Mouse (Mus musculus) embryonic facial prominence, embryonic 14.5 days (tissue): ENCODE data around the gene Sgms1. TPM values are rescaled to one million over a fixed set of nuclear protein-coding genes. Genes with fewer than 3 reads are reported as not detected.
A peak's percentile ranks its signal among the peaks of the same experiment; 100 is the strongest.

Source experiments
- ATAC-seq: fragments of 200-750 bp; cut with Nextera tagmentation; 2 replicates; pipeline ENCODE4 v1.8.0; 2017; ENCODE audit warnings: low read depth, moderate number of reproducible peaks, moderate TSS enrichment
- DNase-seq: peaks from one replicate; pipeline ENCODE4 v3.0.0-alpha.2; 2015; ENCODE audit warnings: low spot score
- H3K27ac ChIP-seq: fragments of 300-500 bp; sonication (generic); replicated peaks from 2 replicates; pipeline ENCODE4 v1.5.1; 2014; ENCODE audit warnings: low read depth, mild to moderate bottlenecking, low read length, moderate library complexity
- H3K27me3 ChIP-seq: fragments of 300-500 bp; sonication (generic); replicated peaks from 2 replicates; pipeline ENCODE4 v1.6.1; 2014; ENCODE audit warnings: low read length; ENCODE audit not compliant: control insufficient read depth, insufficient read depth
- H3K36me3 ChIP-seq: fragments of 300-500 bp; sonication (generic); 2 replicates; pipeline ENCODE4 v1.6.1; 2014; ENCODE audit warnings: low read length, mixed read lengths; ENCODE audit not compliant: control insufficient read depth, insufficient read depth
- H3K4me1 ChIP-seq: fragments of 300-500 bp; sonication (generic); 2 replicates; pipeline ENCODE4 v1.6.1; 2014; ENCODE audit warnings: antibody characterized with exemption, low read length; ENCODE audit not compliant: control insufficient read depth, insufficient read depth
- H3K4me2 ChIP-seq: fragments of 300-500 bp; sonication (generic); 2 replicates; pipeline ENCODE4 v1.6.1; 2014; ENCODE audit warnings: low read depth, mild to moderate bottlenecking, low read length, moderate library complexity, mixed read lengths
- H3K4me3 ChIP-seq: fragments of 300-500 bp; sonication (generic); 2 replicates; pipeline ENCODE4 v1.5.1; 2014; ENCODE audit warnings: low read depth, mild to moderate bottlenecking, low read length
- H3K9ac ChIP-seq: fragments of 300-500 bp; sonication (generic); 2 replicates; pipeline ENCODE4 v1.6.1; 2014; ENCODE audit warnings: low read depth, mild to moderate bottlenecking, low read length, moderate library complexity, mixed read lengths
- H3K9me3 ChIP-seq: fragments of 300-500 bp; sonication (generic); 2 replicates; pipeline ENCODE4 v1.6.1; 2016; ENCODE audit warnings: low read length; ENCODE audit not compliant: control insufficient read depth
- WGBS: fragments of 180-500 bp; shearing (Covaris S2); extraction: QIAGEN DNeasy Blood & Tissue Kit; methylation state at CpG from one replicate; pipeline ENCODE4 v1.1.7; 2014; 5-methylcytosine and 5-hydroxymethylcytosine counted together
- polyA plus RNA-seq: library from polyadenylated mRNA; unstranded; fragments of >200 nt; fragmentation: Nextera tagmentation; extraction: Ambion mirVana; gene quantifications from 2 replicates; pipeline ENCODE4 v1.2.1, GENCODE M21; 2014

The Sgms1 gene
- polyA plus RNA-seq, 1 experiment from 2014 or later: 29.7 TPM

DNA sequence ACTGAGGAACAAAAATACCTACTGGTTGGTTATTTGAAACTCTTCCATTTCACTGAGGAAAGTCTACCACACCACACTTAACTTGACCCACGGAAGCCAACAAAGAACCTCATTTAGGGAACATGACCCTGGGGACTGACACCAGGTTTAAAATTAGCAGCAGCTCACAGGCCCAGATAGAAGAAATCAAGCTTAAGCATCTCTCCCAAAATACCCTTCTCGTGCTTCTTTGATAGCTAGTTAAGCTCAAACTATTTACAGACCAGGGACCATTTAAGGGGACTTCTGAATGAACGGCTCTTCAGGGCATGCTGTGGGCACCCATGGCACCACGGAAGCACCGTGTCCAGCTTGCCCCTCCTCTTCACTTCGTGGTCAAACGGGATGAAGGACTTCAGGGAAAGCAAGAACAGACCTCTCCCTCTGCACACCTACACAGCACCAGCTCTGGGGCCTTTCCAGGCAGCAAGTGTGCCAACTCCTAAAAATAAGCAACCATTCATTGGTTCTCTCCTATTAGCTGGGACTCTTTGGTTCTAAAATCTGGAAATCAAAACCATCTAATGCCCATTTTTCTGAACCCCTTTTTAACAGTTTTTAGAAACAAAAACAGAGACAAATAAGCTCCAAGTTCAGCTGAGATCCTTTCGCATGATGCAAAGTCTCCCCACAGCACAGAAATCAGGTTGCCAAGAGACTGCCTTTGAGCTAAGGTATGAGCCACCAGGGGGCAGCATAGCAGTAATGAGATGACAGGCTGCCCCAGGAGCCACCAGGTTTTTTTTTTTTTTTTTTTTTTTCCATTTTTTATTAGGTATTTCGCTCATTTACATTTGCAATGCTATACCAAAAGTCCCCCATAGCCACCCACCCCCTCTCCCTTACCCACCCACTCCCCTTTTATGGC lies 219.6 kb downstream of the Sgms1 start:
- Histone ChIP-seq H3K9me3 (no peaks in the 10 kb centered on the region), H3K4me2 (no peak overlapping the region), H3K27me3 (no peaks in the 10 kb centered on the region), H3K9ac (no peak overlapping the region), H3K4me3 (no peak overlapping the region), H3K36me3 (no peaks in the 10 kb centered on the region), H3K27ac (no peak overlapping the region; the same call in 1 of the 2 replicates), H3K4me1 (no peaks in the 10 kb centered on the region)
- DNase-seq (peak; percentile 84), ATAC-seq (no peak)
- 58% methylated on average over 8 of the region's 9 CpGs for WGBS

- no peaks in the 10 kb centered on the region for H3K27me3 ChIP-seq
- WGBS: 87% methylated on average over 9 of the region's 9 CpGs
Observed at GRCm38 (mm10) chr19:32168031-32168430, 221.5 kb downstream of the Sgms1 start.

DNA sequence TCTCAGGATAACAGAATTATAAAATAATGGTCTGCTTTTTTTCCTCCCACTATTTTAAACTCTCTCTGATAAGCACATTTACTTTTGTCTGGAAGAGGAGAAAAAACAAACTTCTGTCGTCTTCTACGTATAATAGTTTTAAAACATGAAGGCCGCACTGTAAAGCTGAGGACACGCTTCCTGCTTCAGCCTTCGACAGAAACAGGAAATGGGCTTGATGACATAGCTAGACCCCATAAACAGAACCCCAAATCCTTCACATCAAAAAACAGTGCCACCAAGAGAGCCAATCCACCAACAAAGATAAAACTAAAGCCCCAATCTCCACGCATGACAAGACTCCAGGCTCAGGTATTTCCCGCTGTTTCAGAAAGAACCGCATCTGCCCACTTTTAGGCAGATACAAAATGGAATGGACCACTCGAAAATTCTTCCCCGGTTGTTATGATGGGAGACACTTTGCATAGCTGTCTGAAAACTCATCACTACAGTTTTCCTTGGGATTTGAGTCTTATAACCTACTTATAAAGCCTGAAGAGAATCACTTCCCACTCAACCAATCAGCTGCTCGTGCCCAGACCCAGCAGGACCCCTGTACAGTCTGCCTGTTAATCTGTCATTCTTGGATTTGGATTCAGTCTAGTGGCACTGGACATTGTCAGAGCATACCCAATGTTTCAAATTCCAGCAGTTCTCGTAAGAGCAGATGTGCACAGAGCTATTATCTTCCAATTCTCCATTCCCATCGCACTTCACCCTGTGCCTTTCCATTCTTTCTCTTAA lies 222.5 kb downstream of the Sgms1 start:
- whole genome bisulfite sequencing: 91% methylated on average over 13 of the region's 13 CpGs
- ATAC-seq (no peak), DNase-seq (no peak)
- no peaks in the 10 kb centered on the region for H3K36me3 ChIP-seq
- H3K27ac ChIP-seq: no peak overlapping the region
- no peak overlapping the region for H3K4me3 ChIP-seq
- H3K4me1 ChIP-seq: no peaks in the 10 kb centered on the region
- H3K9me3 ChIP-seq: no peaks in the 10 kb centered on the region
- H3K27me3 ChIP-seq: no peaks in the 10 kb centered on the region
- H3K9ac ChIP-seq: no peak overlapping the region
- no peak overlapping the region for H3K4me2 ChIP-seq

More at GRCm38 (mm10) chr19:32168031-32168430, 221.5 kb downstream of the Sgms1 start:
- Histone ChIP-seq H3K4me3 (no peak overlapping the region), H3K9me3 (no peaks in the 10 kb centered on the region), H3K36me3 (no peaks in the 10 kb centered on the region), H3K4me2 (no peak overlapping the region), H3K9ac (no peak overlapping the region), H3K4me1 (no peaks in the 10 kb centered on the region), H3K27ac (no peak overlapping the region)
- ATAC-seq (no peak), DNase-seq (no peak)

DNA sequence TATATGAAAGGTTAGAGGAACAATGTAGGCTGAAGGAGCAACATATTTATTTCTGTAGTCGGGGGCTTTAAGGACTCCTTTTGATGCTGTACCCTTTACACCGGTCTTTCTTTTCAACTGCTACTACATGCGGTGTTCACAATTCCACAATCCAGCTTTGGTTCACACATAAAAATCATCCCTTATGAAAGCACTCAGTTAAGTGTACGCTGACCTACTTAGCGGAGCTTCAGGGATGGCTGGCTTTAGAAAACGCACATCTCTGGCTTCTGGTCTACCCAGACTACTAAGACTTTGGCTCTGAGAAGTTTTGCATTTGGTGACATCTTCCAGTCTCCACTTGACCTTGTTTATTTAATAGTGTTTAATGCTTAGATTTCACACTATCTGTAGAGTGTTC lies 223.8 kb downstream of the Sgms1 start:
- Histone ChIP-seq H3K4me2 (no peak overlapping the region), H3K36me3 (no peaks in the 10 kb centered on the region), H3K27ac (no peak overlapping the region), H3K4me3 (no peak overlapping the region), H3K4me1 (no peaks in the 10 kb centered on the region), H3K9me3 (no peaks in the 10 kb centered on the region), H3K27me3 (no peaks in the 10 kb centered on the region), H3K9ac (no peak overlapping the region)
- no peak for ATAC-seq
- no peak for DNase-seq
- 89% methylated on average over 6 of the region's 6 CpGs for WGBS

DNA sequence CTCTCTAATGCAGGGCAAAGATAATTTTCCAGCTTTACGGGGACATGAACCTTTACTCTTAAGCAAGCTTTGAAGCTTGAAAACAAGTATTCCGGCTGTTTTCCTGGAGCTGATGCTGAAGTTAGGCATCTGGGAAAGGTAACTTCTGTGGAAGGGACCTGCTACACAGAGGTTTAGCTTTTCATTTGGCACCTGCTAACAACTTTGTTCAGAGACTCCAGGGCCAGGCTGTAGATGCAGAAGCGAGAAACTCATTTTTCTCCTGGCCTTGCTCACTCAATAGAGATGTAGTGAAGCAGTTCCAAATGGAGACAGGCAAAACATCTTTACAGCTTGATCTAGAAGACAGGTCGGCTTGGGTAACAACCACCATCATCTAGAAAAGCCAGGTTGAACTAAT lies 225.4 kb downstream of the Sgms1 start:
- 87% methylated on average over 4 of the region's 4 CpGs for WGBS
- H3K36me3 ChIP-seq: peaks cover 11% of the 10 kb centered on the region

GRCm38 (mm10) chr19:32159944-32160343 lies 229.6 kb downstream of the Sgms1 start:
- no peak overlapping the region for H3K27ac ChIP-seq
- 93% methylated on average over 7 of the region's 7 CpGs for WGBS

More for the DNA sequence above, 225.4 kb downstream of the Sgms1 start:
- no peak overlapping the region for H3K4me3 ChIP-seq
- no peak overlapping the region for H3K4me2 ChIP-seq
- no peaks in the 10 kb centered on the region for H3K4me1 ChIP-seq
- no peaks in the 10 kb centered on the region for H3K27me3 ChIP-seq
- DNase-seq (no peak), ATAC-seq (no peak)
- no peaks in the 10 kb centered on the region for H3K9me3 ChIP-seq
- no peak overlapping the region for H3K9ac ChIP-seq
- H3K27ac ChIP-seq: no peak overlapping the region

GRCm38 (mm10) chr19:32159168-32159567 lies 230.3 kb downstream of the Sgms1 start:
- Histone ChIP-seq H3K27ac (no peak overlapping the region), H3K9me3 (no peaks in the 10 kb centered on the region), H3K27me3 (no peaks in the 10 kb centered on the region)

More at GRCm38 (mm10) chr19:32159944-32160343, 229.6 kb downstream of the Sgms1 start:
- ATAC-seq: no peak
- Histone ChIP-seq H3K4me2 (no peak overlapping the region), H3K4me3 (no peak overlapping the region), H3K9me3 (no peaks in the 10 kb centered on the region), H3K36me3 (peaks cover 18% of the 10 kb centered on the region), H3K4me1 (no peaks in the 10 kb centered on the region), H3K27me3 (no peaks in the 10 kb centered on the region), H3K9ac (no peak overlapping the region)
- no peak for DNase-seq

GRCm38 (mm10) chr19:32157045-32157444 lies 232.5 kb downstream of the Sgms1 start:
- Histone ChIP-seq H3K4me2 (no peak overlapping the region), H3K4me1 (no peaks in the 10 kb centered on the region), H3K4me3 (no peak overlapping the region), H3K9ac (no peak overlapping the region), H3K9me3 (no peaks in the 10 kb centered on the region), H3K27me3 (no peaks in the 10 kb centered on the region), H3K27ac (no peak overlapping the region), H3K36me3 (peaks cover 18% of the 10 kb centered on the region)
- WGBS: 83% methylated on average over 6 of the region's 6 CpGs
- DNase-seq (no peak), ATAC-seq (no peak)

More at GRCm38 (mm10) chr19:32159168-32159567, 230.3 kb downstream of the Sgms1 start:
- Histone ChIP-seq H3K36me3 (peaks cover 18% of the 10 kb centered on the region), H3K4me3 (no peak overlapping the region), H3K4me1 (no peaks in the 10 kb centered on the region), H3K4me2 (no peak overlapping the region), H3K9ac (no peak overlapping the region)
- ATAC-seq: no peak
- no peak for DNase-seq
- WGBS: 100% methylated on average over 1 of the region's 1 CpGs
